ENCODE assay signal across 7 mouse cellular contexts in genomic region chr9:72666352-72667021, GRCm38 (mm10). TPM values are rescaled to one million over a fixed set of nuclear protein-coding genes. Genes with fewer than 3 reads are reported as not detected.
DNase-seq lines count a peak whose midpoint lies in the region; ATAC-seq and TF ChIP-seq lines count a peak whose summit lies in the region.
"Not testable (repeated sequence)": the region's sequence is repeated elsewhere in the genome, so short reads cannot be mapped to it uniquely, and the experiment has no call there.

No protein-coding gene starts in this region.

- H3K4me1 ChIP-seq in forebrain, embryonic 13.5 days: peaks cover 54% of the 10 kb centered on the region
- H3K4me1 ChIP-seq in heart, adult 2 months (ENCODE audit: control insufficient read depth, insufficient read depth, low read length): peaks cover 16% of the 10 kb centered on the region
- peaks cover 39% of the 10 kb centered on the region for H3K4me1 ChIP-seq in heart, embryonic 16.5 days (ENCODE audit: control insufficient read depth, insufficient read depth, low read length)
- H3K4me1 ChIP-seq in limb, embryonic 12.5 days (replicated peaks): peaks cover 53% of the 10 kb centered on the region
- H3K4me1 ChIP-seq in liver, embryonic 12.5 days: peaks cover 54% of the 10 kb centered on the region

- peak overlapping the region; percentile 90; the same call in 1 of the 2 replicates for H3K4me2 ChIP-seq in forebrain, embryonic 13.5 days
- H3K4me2 ChIP-seq in heart, embryonic 16.5 days (ENCODE audit: low read depth, low read length): peak overlapping the region; percentile 26; the same call in 1 of the 2 replicates
- H3K4me2 ChIP-seq in limb, embryonic 12.5 days: 0 out of 2 replicates have a peak overlapping the region, but pooled peaks have one; percentile 98
- H3K4me2 ChIP-seq in liver, embryonic 12.5 days: peak overlapping the region; percentile 8; the same call in 1 of the 2 replicates
- peak overlapping the region; percentile 4 for H3K4me2 ChIP-seq in myocyte (ENCODE audit: low read depth)

- not testable (repeated sequence) for TF ChIP-seq EP300 in heart, adult 2 months (IDR thresholded peaks at IDR 0.05; ENCODE audit: insufficient read depth, low read depth, low read length)

- peak overlapping the region; percentile 8; the same call in 1 of the 2 replicates for H3K9ac ChIP-seq in forebrain, embryonic 13.5 days
- H3K9ac ChIP-seq in heart, adult 2 months (ENCODE audit: low read depth, low read length); heart, embryonic 16.5 days (ENCODE audit: low read length); limb, embryonic 12.5 days (replicated peaks): not testable (repeated sequence)
- peak overlapping the region; percentile 46; the same call in 1 of the 2 replicates for H3K9ac ChIP-seq in liver, embryonic 12.5 days

- H3K36me3 ChIP-seq in forebrain, embryonic 13.5 days (ENCODE audit: poor library complexity, severe bottlenecking): peaks cover 40% of the 10 kb centered on the region
- peaks cover 41% of the 10 kb centered on the region for H3K36me3 ChIP-seq in heart, adult 2 months (ENCODE audit: control insufficient read depth, insufficient read depth, low read length)
- peaks cover 37% of the 10 kb centered on the region for H3K36me3 ChIP-seq in heart, embryonic 16.5 days (ENCODE audit: control insufficient read depth, insufficient read depth)
- H3K36me3 ChIP-seq in limb, embryonic 12.5 days: peaks cover 62% of the 10 kb centered on the region
- H3K36me3 ChIP-seq in liver, embryonic 12.5 days: peaks cover 68% of the 10 kb centered on the region
- peaks cover 34% of the 10 kb centered on the region for H3K36me3 ChIP-seq in myocyte (ENCODE audit: control insufficient read depth, insufficient read depth)

- DNase-seq in Patski (ENCODE audit: low read depth, low spot score); heart, adult 2 months: not testable (repeated sequence)

- in situ Hi-C loops in Patski (cut with MboI; ENCODE audit: low pct_unique_long_range_greater_than_20kb): not testable (repeated sequence)

- TF ChIP-seq POLR2A in heart, adult 2 months (IDR thresholded peaks at IDR 0.05; ENCODE audit: insufficient read depth, low read depth, low read length); myocyte (IDR thresholded peaks at IDR 0.05; ENCODE audit: insufficient read length, low read depth): not testable (repeated sequence)

- 78% methylated on average over 6 of the region's 8 CpGs for WGBS in forebrain, embryonic 13.5 days
- WGBS in heart, adult 2 months: 46% methylated on average over 8 of the region's 8 CpGs
- WGBS in heart, embryonic 16.5 days: 70% methylated on average over 6 of the region's 8 CpGs
- WGBS in limb, embryonic 12.5 days: 77% methylated on average over 8 of the region's 8 CpGs
- 53% methylated on average over 7 of the region's 8 CpGs for WGBS in liver, embryonic 12.5 days (ENCODE audit: insufficient replicate concordance)

- H3K4me3 ChIP-seq in forebrain, embryonic 13.5 days; heart, adult 2 months; heart, embryonic 16.5 days (ENCODE audit: low read length); limb, embryonic 12.5 days (replicated peaks); liver, embryonic 12.5 days; myocyte: not testable (repeated sequence)

- not testable (repeated sequence) for H3K9me3 ChIP-seq in forebrain, embryonic 13.5 days (replicated peaks); heart, embryonic 16.5 days (replicated peaks; ENCODE audit: control insufficient read depth, low read length); limb, embryonic 12.5 days; liver, embryonic 12.5 days (replicated peaks)

- not testable (repeated sequence) for H3K27me3 ChIP-seq in Patski; forebrain, embryonic 13.5 days; heart, adult 2 months (ENCODE audit: control insufficient read depth, insufficient read depth, low read length); heart, embryonic 16.5 days (ENCODE audit: control insufficient read depth, insufficient read depth, low read length); limb, embryonic 12.5 days; liver, embryonic 12.5 days (replicated peaks); myocyte (ENCODE audit: control insufficient read depth, insufficient read depth, insufficient read length)

- ATAC-seq in Patski; forebrain, embryonic 13.5 days; heart, embryonic 16.5 days (replicated peaks; ENCODE audit: extremely low read depth, insufficient read depth, low FRiP score); limb, embryonic 12.5 days (ENCODE audit: insufficient number of reproducible peaks, insufficient read depth, low FRiP score, low TSS enrichment, low read depth); liver, embryonic 12.5 days: not testable (repeated sequence)

- POLR2A ChIA-PET in Patski (lab: Charles Lee): not testable (repeated sequence)

- H3ac ChIP-seq in myocyte (ENCODE audit: control insufficient read depth, insufficient read length): not testable (repeated sequence)

- H3K27ac ChIP-seq in forebrain, embryonic 13.5 days; heart, adult 2 months; heart, embryonic 16.5 days (ENCODE audit: low read length); limb, embryonic 12.5 days: not testable (repeated sequence)
- H3K27ac ChIP-seq in liver, embryonic 12.5 days: peak overlapping the region; percentile 54; the same call in 1 of the 2 replicates

- CTCF ChIA-PET in Patski (lab: Charles Lee): interaction anchor here (3.6 to 3.7 kb wide), 2 partner anchors 27 to 31 kb away, joined by 9 to 28 read pairs; no protein-coding TSS in a partner anchor

- H3K79me2 ChIP-seq in heart, adult 2 months (replicated peaks; ENCODE audit: control insufficient read depth, insufficient read depth, low read length): not testable (repeated sequence)
- peaks cover 82% of the 10 kb centered on the region for H3K79me2 ChIP-seq in myocyte (ENCODE audit: control insufficient read depth, insufficient read depth)

- TF ChIP-seq CTCF in Patski (IDR thresholded peaks at IDR 0.05): peak; percentile 13
- TF ChIP-seq CTCF in heart, adult 2 months (IDR thresholded peaks at IDR 0.05): 0 out of 2 replicates have a peak, but pooled peaks have one; percentile 20

- intact Hi-C loops in heart, adult 2 months (cut with DNase I): not testable (repeated sequence)

RNA-seq across cellular contexts. Expression of gene Nedd4, which starts 4.3 kb away (rescaled TPM):
- polyA plus RNA-seq in Patski (2021) (693 TPM), myocyte (2012; fragmentation: generic; extraction: Trizol) (195 TPM)
- 552 and 600 TPM in 2 replicates for polyA plus RNA-seq in forebrain, embryonic 13.5 days (2015; fragmentation: Nextera tagmentation; extraction: Ambion mirVana)
- 100 to 1,000 TPM; 317 to 357 TPM for total RNA-seq in heart, adult 2 months (2021)
- 129 and 289 TPM in 2 replicates for polyA plus RNA-seq in heart, adult 2 months (2012; rRNA removed)
- 428 and 482 TPM in 2 replicates for polyA plus RNA-seq in heart, embryonic 16.5 days (2015; fragmentation: Nextera tagmentation; extraction: Ambion mirVana)
- polyA plus RNA-seq in limb, embryonic 12.5 days (2016; fragmentation: Nextera tagmentation; extraction: Ambion mirVana): 815 and 839 TPM in 2 replicates
- polyA plus RNA-seq in liver, embryonic 12.5 days (2016; fragmentation: Nextera tagmentation; extraction: Ambion mirVana): 173 and 176 TPM in 2 replicates

Comparison
In these comparisons a context has a peak if more than half of its experiments do, and no peak if none do; other contexts are left out.
1. H3K4me2 ChIP-seq: peak in every context shown above with its lines; median percentile 98 in limb, embryonic 12.5 days; 90 in forebrain, embryonic 13.5 days; 26 in heart, embryonic 16.5 days; 8 in liver, embryonic 12.5 days; 4 in myocyte.